Mouse (Mus musculus) duodenum, adult 2 months (tissue): ENCODE measurements around the gene Nek4. TPM values are rescaled to one million over a fixed set of nuclear protein-coding genes. Genes with fewer than 3 reads are reported as not detected.

ENCODE experiments used
- polyA plus RNA-seq: library from polyadenylated mRNA; depleted of rRNA; stranded (reverse); fragments of >200 nt; gene quantifications from 2 replicates; pipeline ENCODE4 v1.2.3, GENCODE M21; 2012; ENCODE audit warnings: low replicate concordance; rRNA removed

Nek4 gene
- polyA plus RNA-seq, result 0.97 and 1.9 TPM in 2 replicates

GRCm38 (mm10) chr14:30951154-30951825 is at the start of gene Nek4:
TSS of gene Nek4 (plus strand) at chr14:30951377.

GRCm38 (mm10) chr14:30923375-30924105 is 27.6 kb upstream of the Nek4 start, which contains the start of gene Itih3:
TSS of gene Itih3 (minus strand) at chr14:30923760.

GRCm38 (mm10) chr14:30943038-30943437 is 8.1 kb upstream of the Nek4 start, which contains the start of gene Itih1:
TSS of gene Itih1 (minus strand) at chr14:30943289.

GRCm38 (mm10) chr14:31001307-31002205 is 50.4 kb downstream of the Nek4 start, which contains the start of the genes Glt8d1 and Spcs1:
TSS of gene Glt8d1 (plus strand) at chr14:31001400.
TSS of gene Spcs1 (minus strand) at chr14:31001672.

GRCm38 (mm10) chr14:31018860-31019291 is 67.7 kb downstream of the Nek4 start, which contains the start of the genes Pbrm1 and Gnl3:
TSS of gene Pbrm1 (plus strand) at chr14:31019138.
TSS of gene Gnl3 (minus strand) at chr14:31019152.

Other genes starting within 250 kb of the Nek4 start
- 0.27 and 0.34 TPM in 2 replicates for gene Sfmbt1, start 236.5 kb upstream of the Nek4 start, polyA plus RNA-seq
- gene Tmem110, start 125.8 kb upstream of the Nek4 start, polyA plus RNA-seq, result 9.2 and 14.9 TPM in 2 replicates
- gene Mustn1, start 72.2 kb upstream of the Nek4 start, polyA plus RNA-seq, result 11.0 and 19.2 TPM in 2 replicates
- gene Itih4, start 64.9 kb upstream of the Nek4 start, polyA plus RNA-seq, result 0.05 and 1.2 TPM in 2 replicates
- gene Itih3, start 27.6 kb upstream of the Nek4 start, polyA plus RNA-seq, result 0.18 and 0.63 TPM in 2 replicates
- 0.06 TPM in 1 of 2 replicates, not detected in the other for gene Itih1, start 8.1 kb upstream of the Nek4 start, polyA plus RNA-seq
- 3.1 and 3.6 TPM in 2 replicates for gene Glt8d1, start 50.0 kb downstream of the Nek4 start, polyA plus RNA-seq
- 44.8 and 72.3 TPM in 2 replicates for gene Spcs1, start 50.3 kb downstream of the Nek4 start, polyA plus RNA-seq
- gene Pbrm1, start 67.8 kb downstream of the Nek4 start, polyA plus RNA-seq, result 3.9 and 4.9 TPM in 2 replicates
- 4.8 and 6.8 TPM in 2 replicates for gene Gnl3, start 67.8 kb downstream of the Nek4 start, polyA plus RNA-seq
- gene Smim4, start 177.6 kb downstream of the Nek4 start, polyA plus RNA-seq, result 44.1 and 80.0 TPM in 2 replicates
- 9.2 and 16.3 TPM in 2 replicates for gene Nt5dc2, start 179.7 kb downstream of the Nek4 start, polyA plus RNA-seq
- gene Stab1, start 217.3 kb downstream of the Nek4 start, polyA plus RNA-seq, result 34.2 and 62.3 TPM in 2 replicates